Mouse (Mus musculus) gastrocnemius, adult 2 months (tissue): ENCODE data around the gene Reep6. TPM values are rescaled to one million over a fixed set of nuclear protein-coding genes. Genes with fewer than 3 reads are reported as not detected.

Experiments
- DNase-seq: peaks from one replicate; pipeline ENCODE4 v3.0.0; 2022
- H3K27ac ChIP-seq: fragments of 200-600 bp; 2 replicates; pipeline ENCODE4 v1.8.1; 2022; ENCODE audit warnings: mild to moderate bottlenecking
- H3K4me3 ChIP-seq: fragments of 200-600 bp; 2 replicates; pipeline ENCODE4 v1.8.1; 2022; ENCODE audit warnings: mild to moderate bottlenecking, moderate library complexity
- CTCF ChIP-seq: fragments of 200-600 bp; IDR thresholded peaks from 2 replicates; pipeline ENCODE4 v1.8.1; 2022; ENCODE audit warnings: antibody characterized with exemption, mild to moderate bottlenecking, moderate library complexity
- intact Hi-C: fragments of 180-260 bp; cut with DNase I; formaldehyde crosslinking; loops from one replicate; pipeline ENCODE4 v1.15.1; 2025
- total RNA-seq, 2 experiments: library from RNA; stranded (reverse); gene quantifications; 2 replicates each; pipeline ENCODE4 v1.2.3; 2021

The Reep6 gene
- total RNA-seq, 2 experiments from 2014 or later, result 1.5 to 2.5 TPM

DNA sequence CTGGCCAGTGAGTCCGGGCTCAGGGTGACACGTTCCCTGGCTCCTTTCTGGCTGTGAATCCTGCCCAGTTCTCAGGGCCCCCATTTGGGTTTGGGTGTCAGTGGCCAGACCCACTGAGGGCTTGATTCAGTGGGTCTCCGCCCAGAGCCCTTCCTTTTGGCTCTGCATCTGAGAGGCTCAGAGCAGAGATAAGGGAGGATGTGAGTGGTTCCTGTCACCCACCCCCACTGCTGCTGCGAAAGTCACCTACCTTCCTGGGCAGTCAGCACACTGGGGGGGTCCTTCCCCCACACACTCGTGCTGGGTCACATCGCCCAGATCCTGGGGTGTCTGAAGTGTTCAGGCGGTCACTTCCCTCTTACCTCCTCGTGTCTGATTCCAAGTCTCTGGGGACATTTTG, 23.0 kb downstream of the Reep6 start:
- intact Hi-C loops, result no loop called here
- H3K27ac ChIP-seq, result no peak overlapping the region
- no peak for TF ChIP-seq CTCF
- no peak for DNase-seq
- no peak overlapping the region for H3K4me3 ChIP-seq

DNA sequence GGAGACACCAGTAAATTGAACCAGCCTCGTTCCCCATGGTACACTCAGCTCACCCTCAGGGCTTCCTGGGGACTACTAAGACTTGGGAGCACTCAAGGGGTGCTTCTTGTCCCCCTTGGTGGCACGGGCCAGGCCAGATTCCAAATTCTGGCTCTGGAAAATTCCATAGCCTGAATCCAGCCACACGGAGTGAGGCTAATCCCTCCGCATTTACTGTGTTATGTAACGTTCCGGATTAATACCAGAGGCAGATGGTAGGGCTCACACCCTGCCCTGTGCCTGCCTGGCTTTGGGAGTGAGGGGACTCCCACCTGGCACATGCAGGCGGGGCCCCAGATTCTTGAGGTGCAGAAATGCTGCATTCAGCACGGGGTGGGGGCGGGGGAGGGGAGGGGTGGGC, 25.7 kb downstream of the Reep6 start:
- Histone ChIP-seq H3K4me3 (no peak overlapping the region), H3K27ac (no peak overlapping the region)
- no peak for TF ChIP-seq CTCF
- intact Hi-C loops, result no loop called here
- no peak for DNase-seq

DNA sequence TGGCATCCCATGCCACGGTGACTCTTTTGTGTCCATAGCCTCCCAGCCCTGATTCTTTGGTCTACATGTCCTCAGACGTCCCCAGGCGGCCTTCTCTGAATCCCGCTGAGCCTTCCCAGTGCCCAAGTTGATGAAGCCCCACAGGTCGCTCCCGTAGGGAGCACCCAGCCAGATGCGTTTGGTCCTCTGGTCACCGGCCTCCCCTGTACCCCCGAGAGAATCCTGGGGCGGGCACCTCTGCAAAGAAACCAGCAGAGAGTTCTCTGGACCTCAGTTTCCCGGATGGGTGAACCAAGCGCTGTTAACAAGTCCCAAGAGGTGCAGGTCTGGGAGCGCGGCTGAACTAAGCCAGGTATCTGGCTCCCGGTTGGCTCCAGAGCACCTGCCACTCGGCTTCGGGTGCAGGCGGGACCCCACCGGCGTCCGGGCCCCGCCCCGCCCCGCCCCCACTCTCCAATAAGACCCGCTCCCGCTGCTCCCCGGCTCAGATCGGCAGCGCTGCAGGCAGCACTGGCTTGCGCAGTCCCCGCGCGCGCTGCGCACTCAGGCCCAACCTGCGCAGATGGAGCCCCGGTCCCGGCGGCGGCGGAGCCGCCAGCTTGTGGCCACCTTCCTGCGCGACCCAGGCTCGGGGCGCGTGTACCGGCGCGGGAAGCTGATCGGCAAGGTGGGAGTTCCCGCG, 26.4 kb downstream of the Reep6 start, which contains the start of gene Plk5:
TSS of gene Plk5 (plus strand) at position 459 of the 682 bp plus-strand sequence.
- Histone ChIP-seq H3K4me3 (peak within 1 kb of the TSS; percentile 44), H3K27ac (no peak within 1 kb of the TSS)
- DNase-seq, result no peak
- TF ChIP-seq CTCF, result no peak
- intact Hi-C loops, result no loop called here

DNA sequence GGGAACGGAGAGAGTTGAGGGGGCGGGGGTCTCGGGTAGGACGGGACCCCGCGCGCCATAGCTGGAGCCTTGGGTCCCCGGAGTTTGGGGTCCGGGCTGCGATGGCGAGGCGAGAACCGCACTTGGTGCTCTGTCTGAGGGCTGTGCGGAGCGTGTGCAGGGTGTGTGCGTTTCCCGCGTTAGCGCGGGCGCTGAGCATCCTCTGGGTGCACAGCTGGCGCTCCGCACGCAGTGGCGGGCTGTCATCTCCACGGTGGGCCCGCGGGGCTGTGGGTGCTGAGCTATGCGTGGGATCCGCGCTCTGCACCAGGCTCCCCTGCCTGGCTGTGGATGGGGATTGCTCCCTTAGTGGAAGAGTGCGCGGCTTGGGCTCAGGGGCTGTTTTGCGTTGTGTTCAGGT, 27.0 kb downstream of the Reep6 start:
- peak overlapping the region; percentile 44 for H3K4me3 ChIP-seq
- intact Hi-C loops, result no loop called here
- no peak overlapping the region for H3K27ac ChIP-seq
- DNase-seq, result no peak
- no peak for TF ChIP-seq CTCF

DNA sequence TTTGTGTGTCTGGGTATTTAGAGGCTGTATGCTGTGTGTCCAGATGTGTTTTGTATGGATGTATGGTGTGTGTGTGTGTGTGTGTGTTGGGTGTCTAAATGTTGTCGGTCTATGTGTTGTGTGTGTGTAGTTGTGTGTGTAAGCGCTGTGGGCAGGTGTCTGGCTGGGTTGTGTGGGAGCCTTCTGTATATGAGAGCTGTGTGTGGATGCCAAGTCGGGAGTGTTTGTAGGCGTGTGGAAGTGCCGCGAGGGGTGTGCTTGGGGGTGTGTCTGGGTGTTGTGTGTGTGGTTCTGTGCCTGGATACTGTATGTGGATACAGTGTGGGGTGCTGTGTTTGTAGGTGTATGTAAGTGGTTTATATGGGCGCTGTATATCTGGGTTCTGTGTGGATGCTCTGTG, 27.6 kb downstream of the Reep6 start:
- Histone ChIP-seq H3K27ac (no peak overlapping the region), H3K4me3 (peak overlapping the region; percentile 54; the same call in 1 of the 2 replicates)
- intact Hi-C loops, result no loop called here
- no peak for TF ChIP-seq CTCF
- no peak for DNase-seq

DNA sequence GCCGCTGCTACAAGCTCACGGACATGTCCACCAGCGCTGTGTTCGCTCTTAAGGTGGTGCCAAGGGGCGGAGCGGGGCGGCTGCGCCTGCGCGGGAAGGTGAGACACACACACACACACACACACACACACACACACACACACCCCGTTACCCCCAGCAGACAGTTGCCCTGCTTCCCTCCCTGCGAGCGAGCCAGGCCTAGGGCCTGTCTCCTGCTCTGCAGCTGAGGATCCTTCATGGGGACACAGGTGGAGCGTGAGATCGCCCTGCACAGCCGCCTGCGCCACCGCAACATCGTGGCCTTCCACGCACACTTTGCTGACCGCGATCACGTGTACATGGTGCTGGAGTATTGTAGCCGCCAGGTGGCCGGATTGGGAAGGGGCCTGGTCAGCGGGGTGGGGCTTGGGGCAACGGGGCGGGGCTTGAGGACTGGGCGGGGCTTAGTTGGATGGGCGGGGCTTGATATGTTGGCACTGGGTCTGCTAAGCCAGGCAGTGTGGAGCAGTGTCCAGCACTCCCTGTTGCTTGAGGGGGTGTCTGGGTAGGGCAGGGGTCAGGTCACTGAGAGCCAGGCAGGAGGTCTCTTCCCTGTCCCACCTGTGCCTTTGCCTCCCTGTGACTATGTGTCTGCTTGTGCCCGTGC, 28.4 kb downstream of the Reep6 start:
- DNase-seq, result peak; percentile 57
- H3K4me3 ChIP-seq, result peak overlapping the region; percentile 54
- intact Hi-C loops, result no loop called here

DNA sequence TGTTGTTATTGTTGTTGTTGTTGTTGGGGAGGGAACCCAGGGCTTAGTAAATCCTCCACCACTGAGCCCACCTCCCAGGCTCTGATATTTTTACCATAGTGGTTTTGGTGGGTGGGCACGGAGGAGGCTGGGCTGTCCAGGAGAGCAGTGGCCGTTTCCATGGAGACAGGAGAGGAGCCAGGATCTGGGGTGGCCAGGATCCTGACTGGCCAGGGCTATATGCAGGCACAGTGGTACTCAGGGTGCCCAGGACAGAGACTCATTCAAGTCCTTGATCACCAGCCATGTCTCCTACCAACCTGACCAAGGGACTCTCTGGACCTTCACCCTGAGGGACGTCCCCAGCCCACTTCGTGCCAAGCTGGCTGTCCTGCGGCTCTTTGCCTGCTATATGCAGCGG, 34.0 kb downstream of the Reep6 start:
- intact Hi-C loops, result no loop called here
- Histone ChIP-seq H3K27ac (no peak overlapping the region), H3K4me3 (no peak overlapping the region)
- no peak for TF ChIP-seq CTCF
- no peak for DNase-seq

More for the DNA sequence above, 28.4 kb downstream of the Reep6 start:
- no peak overlapping the region for H3K27ac ChIP-seq
- peak; percentile 4; the same call in 1 of the 2 replicates for TF ChIP-seq CTCF

DNA sequence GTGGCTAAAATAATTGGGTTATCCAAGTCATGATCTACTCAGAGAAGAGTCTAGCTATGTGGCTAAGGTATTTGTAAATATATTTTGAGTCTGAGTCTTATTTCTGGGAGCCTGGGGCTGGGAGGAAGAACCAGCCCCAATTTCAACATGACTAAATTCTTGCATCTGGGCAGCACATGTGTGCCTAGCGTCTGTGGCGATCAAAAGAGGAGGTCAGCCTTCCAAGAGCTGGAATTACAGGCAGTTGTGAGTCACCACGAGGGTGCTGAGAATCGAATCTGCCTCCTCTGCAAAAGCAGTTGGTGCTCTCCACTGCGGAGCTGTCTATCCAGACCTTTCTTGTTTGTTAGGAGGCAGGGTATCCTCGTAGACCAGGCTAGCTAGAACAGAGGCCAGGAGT, 36.0 kb downstream of the Reep6 start:
- H3K27ac ChIP-seq, result no peak overlapping the region
- no peak overlapping the region for H3K4me3 ChIP-seq
- intact Hi-C loops, result no loop called here
- TF ChIP-seq CTCF, result no peak
- no peak for DNase-seq

DNA sequence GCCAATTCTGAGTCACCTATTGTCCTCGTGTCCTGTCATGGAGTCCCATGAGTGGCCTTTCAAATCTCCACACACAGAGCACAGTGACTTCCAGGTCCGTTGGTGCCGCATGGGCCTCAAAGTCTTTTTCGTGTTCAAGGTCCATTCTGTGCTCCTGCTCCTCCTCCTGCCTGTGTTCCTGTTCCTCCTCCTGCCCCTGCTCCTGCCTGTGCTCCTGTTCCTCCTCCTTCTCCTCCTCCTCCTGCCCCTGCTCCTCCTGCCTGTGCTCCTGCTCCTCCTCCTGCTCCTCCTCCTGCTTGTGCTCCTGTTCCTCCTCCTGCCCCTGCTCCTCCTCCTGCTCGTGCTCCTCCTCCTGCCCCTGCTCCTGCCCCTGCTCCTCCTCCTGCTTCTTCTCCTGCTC, 38.2 kb downstream of the Reep6 start:
- no peak for DNase-seq
- H3K4me3 ChIP-seq, result no peak overlapping the region
- no peak for TF ChIP-seq CTCF
- intact Hi-C loops, result no loop called here
- no peak overlapping the region for H3K27ac ChIP-seq

DNA sequence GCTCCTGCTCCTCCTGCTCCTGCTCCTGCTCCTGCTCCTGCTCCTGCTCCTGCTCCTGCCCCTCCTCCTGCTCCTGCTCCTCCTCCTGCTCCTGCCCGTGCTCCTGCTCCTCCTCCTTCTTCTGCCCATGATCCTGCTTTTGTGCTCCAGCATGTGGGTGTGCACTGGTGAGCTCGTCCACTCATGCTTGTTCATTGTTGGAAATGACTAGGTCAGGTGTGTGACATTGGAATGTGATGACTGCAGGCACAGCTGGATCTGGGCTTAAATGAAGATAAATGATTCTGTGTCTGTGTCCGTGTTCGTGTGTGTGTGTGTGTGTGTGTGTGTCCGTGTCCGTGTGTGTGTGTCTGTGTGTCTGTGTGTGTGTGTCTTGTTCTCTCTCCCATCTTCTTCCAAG, 38.6 kb downstream of the Reep6 start:
- no peak for DNase-seq
- no peak overlapping the region for H3K27ac ChIP-seq
- no peak for TF ChIP-seq CTCF
- intact Hi-C loops, result no loop called here
- no peak overlapping the region for H3K4me3 ChIP-seq

DNA sequence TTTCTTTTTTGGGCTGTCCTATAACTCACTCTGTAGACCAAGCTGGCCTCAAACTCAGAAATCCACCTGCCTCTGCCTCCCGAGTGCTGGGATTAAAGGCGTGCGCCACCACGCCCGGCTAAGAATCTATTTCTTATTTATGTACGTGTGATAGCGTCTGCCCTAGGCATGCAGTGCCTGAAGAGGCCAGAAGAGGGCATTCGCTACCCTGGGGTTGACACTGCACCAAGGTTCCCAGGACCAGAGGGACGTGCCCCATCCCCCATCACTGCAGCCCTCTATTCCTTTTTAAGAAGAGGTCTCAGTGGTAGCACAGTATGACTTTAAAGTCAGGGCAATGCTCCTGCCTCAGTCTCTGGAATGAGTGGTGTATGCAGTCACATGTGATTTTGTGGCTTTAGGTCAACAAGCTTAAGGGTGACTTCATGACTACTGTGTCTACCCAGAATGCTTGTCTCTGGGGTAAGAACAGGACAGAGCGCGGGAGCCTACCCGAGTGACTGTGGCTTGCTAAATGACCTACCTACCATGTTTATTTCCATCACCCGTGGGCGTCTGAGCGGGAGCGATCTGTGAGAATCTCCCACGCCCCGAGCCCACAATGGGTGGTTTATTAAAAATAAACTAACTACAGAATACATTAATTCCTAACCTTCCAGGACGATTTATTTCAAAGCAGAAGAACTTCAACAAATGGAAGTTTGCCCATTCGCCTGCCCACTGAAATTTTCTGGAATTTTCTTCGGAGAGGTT, 40.4 kb downstream of the Reep6 start:
- TF ChIP-seq CTCF, result peak; percentile 50

DNA sequence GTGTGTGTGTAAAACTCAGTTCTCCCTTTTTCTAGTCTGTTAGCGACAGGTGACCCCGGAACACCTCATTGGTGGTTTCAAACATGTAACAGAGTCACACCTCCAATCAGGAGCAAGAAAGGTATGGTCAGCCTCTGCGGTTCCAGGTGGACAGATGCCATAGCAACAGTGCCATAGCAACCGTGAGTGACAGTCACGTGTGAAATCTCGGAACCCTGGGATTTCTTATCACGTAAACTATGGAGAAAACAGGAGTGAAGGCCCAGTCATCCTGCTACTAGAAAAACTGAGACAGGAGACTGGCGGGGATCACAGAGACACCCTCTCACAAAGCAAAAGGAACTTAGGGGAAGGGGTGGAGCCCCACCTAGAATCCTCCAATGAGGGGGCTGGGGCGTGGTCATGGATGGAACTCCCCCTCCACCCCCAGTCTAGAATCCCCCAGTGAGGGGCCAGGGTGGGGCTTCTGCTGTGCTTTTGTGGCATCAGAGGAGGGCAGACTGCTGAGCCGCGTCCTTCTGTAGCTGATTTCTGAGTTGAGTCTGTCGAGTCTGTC, 41.7 kb downstream of the Reep6 start:
- intact Hi-C loops, result loop anchor here (10.0 kb wide), 1 partner anchor 133 kb away; no protein-coding TSS in a partner anchor

More for the DNA sequence above, 40.4 kb downstream of the Reep6 start:
- Histone ChIP-seq H3K27ac (no peak overlapping the region), H3K4me3 (no peak overlapping the region)
- intact Hi-C loops, result loop anchor here (10.0 kb wide), 1 partner anchor 135 kb away; no protein-coding TSS in a partner anchor
- no peak for DNase-seq

More for the DNA sequence above, 41.7 kb downstream of the Reep6 start:
- Histone ChIP-seq H3K27ac (no peak overlapping the region), H3K4me3 (peak overlapping the region; percentile 56)
- peak; percentile 45 for DNase-seq
- no peak for TF ChIP-seq CTCF
